Mouse (Mus musculus) stomach, embryonic 14.5 days (tissue): ENCODE data around the gene Grm6. TPM values are rescaled to one million over a fixed set of nuclear protein-coding genes. Genes with fewer than 3 reads are reported as not detected.

Source experiments
- ATAC-seq: fragments of 200-750 bp; cut with Nextera tagmentation; 2 replicates; pipeline ENCODE4 v1.8.0; 2017; ENCODE audit warnings: low read depth, moderate TSS enrichment; ENCODE audit not compliant: insufficient number of reproducible peaks, insufficient read depth, low FRiP score
- H3K27ac ChIP-seq: fragments of 300-500 bp; sonication (generic); 2 replicates; pipeline ENCODE4 v1.5.1; 2014; ENCODE audit warnings: mild to moderate bottlenecking, low read length, moderate library complexity, mixed read lengths
- H3K27me3 ChIP-seq: fragments of 300-500 bp; sonication (generic); 2 replicates; pipeline ENCODE4 v1.6.1; 2014; ENCODE audit warnings: low read length, control low read depth, mixed read lengths; ENCODE audit not compliant: control insufficient read depth, insufficient read depth
- H3K36me3 ChIP-seq: fragments of 300-500 bp; sonication (generic); 2 replicates; pipeline ENCODE4 v1.6.1; 2014; ENCODE audit warnings: mild to moderate bottlenecking, control low read depth, low read length, moderate library complexity, mixed read lengths; ENCODE audit not compliant: control insufficient read depth, insufficient read depth
- H3K4me1 ChIP-seq: fragments of 300-500 bp; sonication (generic); 2 replicates; pipeline ENCODE4 v1.6.1; 2014; ENCODE audit warnings: low read length, control low read depth, mixed read lengths; ENCODE audit not compliant: control insufficient read depth, insufficient read depth
- H3K4me2 ChIP-seq: fragments of 300-500 bp; sonication (generic); replicated peaks from 2 replicates; pipeline ENCODE4 v1.6.1; 2014; ENCODE audit warnings: low read depth, low read length, control low read depth
- H3K4me3 ChIP-seq: fragments of 300-500 bp; sonication (generic); 2 replicates; pipeline ENCODE4 v1.5.1; 2014; ENCODE audit warnings: low read depth, low read length, control low read depth
- H3K9ac ChIP-seq: fragments of 300-500 bp; sonication (generic); replicated peaks from 2 replicates; pipeline ENCODE4 v1.6.1; 2014; ENCODE audit warnings: low read depth, mild to moderate bottlenecking, control low read depth, low read length, moderate library complexity, mixed read lengths
- H3K9me3 ChIP-seq: fragments of 300-500 bp; sonication (generic); 2 replicates; pipeline ENCODE4 v1.6.1; 2016; ENCODE audit warnings: low read depth, low read length, control low read depth; ENCODE audit not compliant: control insufficient read depth
- WGBS: fragments of 180-500 bp; shearing (Covaris S2); extraction: QIAGEN DNeasy Blood & Tissue Kit; methylation state at CpG from one replicate; pipeline ENCODE4 v1.1.7; 2014; 5-methylcytosine and 5-hydroxymethylcytosine counted together
- polyA plus RNA-seq: library from polyadenylated mRNA; unstranded; fragments of >200 nt; fragmentation: Nextera tagmentation; extraction: Ambion mirVana; gene quantifications from 2 replicates; pipeline ENCODE4 v1.2.1, GENCODE M21; 2014

Grm6 gene
- polyA plus RNA-seq, 1 experiment from 2014 or later, result not detected

DNA sequence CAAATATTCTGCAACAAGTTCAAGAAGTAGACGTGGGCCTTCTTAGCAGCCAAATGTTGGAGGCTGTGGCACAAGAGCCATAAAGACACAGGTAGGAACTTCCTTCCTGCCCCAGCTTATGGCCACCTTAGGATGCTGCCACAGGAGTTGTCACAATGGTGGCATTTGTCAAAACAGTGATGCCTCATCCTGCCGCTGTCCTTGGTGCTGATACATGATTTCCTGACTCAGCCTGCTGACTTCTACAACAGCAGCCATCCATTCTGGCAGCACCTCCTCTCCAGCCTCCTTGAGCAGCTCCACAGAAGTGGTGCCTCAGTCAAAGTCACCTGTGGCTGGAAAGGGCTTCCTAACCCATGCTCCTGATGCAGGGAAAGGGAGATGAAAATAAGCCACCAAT lies 42.0 kb downstream of the Grm6 start:
- Histone ChIP-seq H3K4me2 (no peak overlapping the region), H3K4me3 (no peak overlapping the region), H3K36me3 (no peaks in the 10 kb centered on the region), H3K9me3 (peaks cover 10% of the 10 kb centered on the region), H3K9ac (no peak overlapping the region), H3K27ac (no peak overlapping the region), H3K4me1 (no peaks in the 10 kb centered on the region), H3K27me3 (no peaks in the 10 kb centered on the region)
- no peak for ATAC-seq
- WGBS, result 48% methylated on average over 2 of the region's 2 CpGs

DNA sequence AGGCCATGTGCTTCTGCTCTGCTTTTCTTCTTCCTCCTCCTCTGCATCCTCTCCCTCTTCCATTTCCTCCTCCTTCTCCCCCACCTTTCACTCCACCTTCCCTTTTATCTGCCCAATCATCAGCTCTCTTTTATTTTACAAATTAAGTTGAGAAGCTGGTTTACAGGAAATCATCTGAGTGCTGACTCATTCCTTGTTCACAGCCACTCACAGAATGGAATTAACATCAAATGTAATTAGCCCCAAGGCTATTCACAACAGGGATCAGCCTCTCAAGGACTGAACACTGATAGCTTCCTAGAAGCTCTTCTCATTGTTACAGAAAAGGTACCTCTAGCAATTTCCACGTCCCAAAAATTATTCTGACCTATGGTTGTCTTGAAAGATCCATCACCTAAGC lies 46.9 kb downstream of the Grm6 start:
- Histone ChIP-seq H3K9ac (no peak overlapping the region), H3K36me3 (peaks cover 11% of the 10 kb centered on the region), H3K4me1 (no peaks in the 10 kb centered on the region), H3K9me3 (peaks cover 48% of the 10 kb centered on the region), H3K27ac (no peak overlapping the region), H3K4me3 (no peak overlapping the region), H3K4me2 (no peak overlapping the region), H3K27me3 (no peaks in the 10 kb centered on the region)
- WGBS, result 72% methylated on average over 1 of the region's 1 CpGs
- ATAC-seq, result no peak

DNA sequence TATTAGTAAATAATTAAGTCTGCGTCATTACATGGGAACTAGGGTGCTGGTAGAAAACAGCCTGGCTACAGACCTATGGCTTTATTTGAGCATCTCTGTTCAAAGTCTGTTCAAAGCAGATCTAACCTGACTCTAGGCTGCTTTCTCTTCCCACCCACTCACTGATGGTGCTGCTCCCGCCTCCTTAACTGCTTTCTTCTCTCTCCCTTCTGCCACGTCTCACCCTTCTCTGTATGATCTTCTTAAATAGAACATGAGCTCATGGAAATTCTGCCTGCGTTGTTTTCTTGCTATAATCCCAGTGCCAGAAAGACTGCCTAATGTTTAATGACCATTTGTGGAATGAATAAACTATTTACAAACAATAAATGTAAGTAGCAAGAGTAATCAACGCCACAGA lies 57.7 kb downstream of the Grm6 start:
- H3K4me1 ChIP-seq, result no peaks in the 10 kb centered on the region
- no peak overlapping the region for H3K4me3 ChIP-seq
- peaks cover 17% of the 10 kb centered on the region for H3K9me3 ChIP-seq
- ATAC-seq, result no peak
- no peak overlapping the region for H3K4me2 ChIP-seq
- peaks cover 62% of the 10 kb centered on the region for H3K36me3 ChIP-seq
- no peak overlapping the region for H3K27ac ChIP-seq
- no peaks in the 10 kb centered on the region for H3K27me3 ChIP-seq
- no peak overlapping the region for H3K9ac ChIP-seq
- 92% methylated on average over 5 of the region's 5 CpGs for WGBS

DNA sequence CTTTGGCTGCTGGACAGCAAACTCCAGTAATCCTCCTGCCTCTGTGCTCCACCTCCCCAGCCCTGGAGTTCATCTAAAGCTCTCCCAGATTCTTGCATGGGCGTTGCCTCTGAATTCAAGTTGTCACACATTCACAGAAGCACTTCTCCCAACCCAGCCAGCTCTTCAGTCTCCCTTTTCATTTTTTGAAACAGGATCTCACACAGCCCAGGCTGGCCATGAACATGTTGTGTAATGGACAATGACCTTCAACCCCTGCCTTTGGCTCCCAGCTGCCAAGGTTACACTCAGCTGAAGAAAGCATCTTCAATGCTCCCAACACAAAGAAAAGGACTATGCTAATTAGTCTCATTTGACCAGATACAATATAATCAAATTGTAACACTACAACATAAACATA lies 62.8 kb downstream of the Grm6 start:
- Histone ChIP-seq H3K36me3 (peaks cover 29% of the 10 kb centered on the region), H3K27me3 (no peaks in the 10 kb centered on the region), H3K4me3 (no peak overlapping the region), H3K27ac (no peak overlapping the region), H3K9ac (no peak overlapping the region), H3K4me2 (no peak overlapping the region), H3K4me1 (no peaks in the 10 kb centered on the region), H3K9me3 (no peaks in the 10 kb centered on the region)
- ATAC-seq, result no peak
- WGBS, result 81% methylated on average over 1 of the region's 1 CpGs

DNA sequence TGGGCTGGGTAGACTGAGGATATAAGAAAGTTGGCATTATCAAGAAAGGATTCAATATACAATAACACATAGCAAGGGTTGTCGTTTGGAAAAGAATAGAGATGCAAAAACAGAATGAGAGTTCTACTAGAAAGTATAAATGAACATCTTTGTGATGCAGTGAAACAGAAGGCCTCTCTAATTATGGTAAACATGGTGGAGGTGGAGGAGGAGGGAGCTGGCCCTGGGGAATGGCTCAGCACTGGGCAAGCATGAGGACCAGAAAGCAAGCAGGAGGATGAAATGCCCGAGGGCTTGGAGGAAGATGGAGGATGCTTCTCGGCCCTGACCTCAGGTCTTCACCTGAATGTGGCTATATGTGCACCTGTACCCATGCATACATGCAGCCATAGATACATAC lies 64.0 kb downstream of the Grm6 start:
- peaks cover 26% of the 10 kb centered on the region for H3K36me3 ChIP-seq
- no peak overlapping the region for H3K4me3 ChIP-seq
- H3K27me3 ChIP-seq, result no peaks in the 10 kb centered on the region
- H3K4me2 ChIP-seq, result no peak overlapping the region
- no peak overlapping the region for H3K9ac ChIP-seq
- 92% methylated on average over 3 of the region's 3 CpGs for WGBS
- no peaks in the 10 kb centered on the region for H3K4me1 ChIP-seq
- H3K27ac ChIP-seq, result no peak overlapping the region
- H3K9me3 ChIP-seq, result no peaks in the 10 kb centered on the region
- no peak for ATAC-seq

Other genes starting within 250 kb of the Grm6 start
- gene Adamts2, start 248.6 kb upstream of the Grm6 start, polyA plus RNA-seq, result 11.7 and 13.0 TPM in 2 replicates
- gene Zfp354c, start 23.0 kb upstream of the Grm6 start, polyA plus RNA-seq, result 38.0 and 40.9 TPM in 2 replicates
- gene Zfp879, start 9.1 kb upstream of the Grm6 start, polyA plus RNA-seq, result 0.65 and 1.0 TPM in 2 replicates
- 8.4 and 9.9 TPM in 2 replicates for gene Zfp454, start 37.0 kb downstream of the Grm6 start, polyA plus RNA-seq
- 12.1 and 18.7 TPM in 2 replicates for gene Zfp2, start 65.5 kb downstream of the Grm6 start, polyA plus RNA-seq
- 2.3 and 2.9 TPM in 2 replicates for gene Zfp354b, start 80.9 kb downstream of the Grm6 start, polyA plus RNA-seq
- not detected in 2 replicates for gene 4933414I15Rik, start 93.1 kb downstream of the Grm6 start, polyA plus RNA-seq
- not detected in 2 replicates for gene Prop1, start 103.1 kb downstream of the Grm6 start, polyA plus RNA-seq
- gene Olfr1378, start 115.8 kb downstream of the Grm6 start, polyA plus RNA-seq, result not detected in 2 replicates
- not detected in 2 replicates for gene Olfr1377, start 131.3 kb downstream of the Grm6 start, polyA plus RNA-seq
- gene Olfr51, start 152.9 kb downstream of the Grm6 start, polyA plus RNA-seq, result not detected in 2 replicates
- gene Olfr54, start 163.6 kb downstream of the Grm6 start, polyA plus RNA-seq, result not detected in 2 replicates
- not detected in 2 replicates for gene Olfr1375, start 197.4 kb downstream of the Grm6 start, polyA plus RNA-seq
- gene Zfp354a, start 208.6 kb downstream of the Grm6 start, polyA plus RNA-seq, result 8.9 and 9.0 TPM in 2 replicates